Mouse (Mus musculus) erythroid progenitor cell, adult 5-6 weeks (primary cell): ENCODE results near the gene Iltifb. TPM values are rescaled to one million over a fixed set of nuclear protein-coding genes. Genes with fewer than 3 reads are reported as not detected.
"Not testable (repeated sequence)": the region's sequence is repeated elsewhere in the genome, so short reads cannot be mapped to it uniquely, and the experiment has no call there.

Source experiments
- ATAC-seq: replicated peaks from 2 replicates; pipeline ENCODE4 v1.8.0; 2016; ENCODE audit warnings: moderate number of reproducible peaks, mild to moderate bottlenecking, moderate TSS enrichment, inconsistent platforms; ENCODE audit not compliant: poor library complexity, low FRiP score, severe bottlenecking
- total RNA-seq, 2 experiments: library from RNA; stranded (forward) in 1 of 2; stranded (reverse) in 1 of 2; fragments of 150-400 nt in 1 of 2; fragments of 186-747, 209-891 nt in 1 of 2; gene quantifications; 2 replicates each; pipeline versions ENCODE4 v1.2.3 to v1.2.4; 2015 to 2017; ENCODE audit warnings: low replicate concordance in 2 of 2

Gene Iltifb
- total RNA-seq (2015; ENCODE audit: low replicate concordance) (not detected in 2 replicates), total RNA-seq (2017; ENCODE audit: low replicate concordance) (not detected in 2 replicates)

DNA sequence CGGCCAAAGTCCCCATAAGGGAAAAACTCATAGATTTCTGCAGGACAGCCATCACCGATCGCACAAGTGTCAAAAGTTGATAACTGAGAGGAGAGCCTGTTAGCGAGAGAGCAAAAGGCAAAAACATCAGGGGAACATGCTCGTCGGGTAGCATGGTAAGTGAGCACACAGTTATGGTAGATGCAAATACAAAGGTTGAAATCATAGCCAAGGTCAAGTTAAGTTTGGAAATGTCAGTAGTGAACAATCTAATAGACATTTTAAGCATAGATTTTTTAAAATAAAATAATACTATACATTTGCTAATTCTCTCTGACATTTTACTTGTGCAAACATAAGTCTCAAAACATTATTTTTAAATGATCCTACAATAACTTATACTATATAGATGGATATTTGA, at the start of gene Iltifb:
TSS of gene Iltifb (minus strand) at position 101 of the 400 bp plus-strand sequence.
- no peak for ATAC-seq

DNA sequence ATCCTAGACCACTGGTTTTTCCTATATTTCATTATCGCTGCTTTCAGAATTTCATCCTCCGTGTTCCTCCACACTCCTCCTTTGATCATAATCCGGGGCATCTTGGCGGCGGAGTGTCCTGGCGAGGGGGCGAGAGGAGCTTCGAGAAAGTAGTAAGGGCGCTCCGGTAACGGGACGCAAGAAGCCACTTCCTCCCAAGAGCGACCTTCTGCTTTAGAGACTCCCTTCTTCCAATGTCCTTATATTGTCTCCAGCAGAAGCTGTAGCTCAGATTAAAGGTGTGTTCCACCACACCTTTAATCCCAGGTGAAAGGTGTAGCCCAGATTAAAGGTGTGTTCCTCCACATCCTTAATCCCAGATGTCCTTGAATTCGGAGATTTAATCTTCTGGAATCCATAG, 48.3 kb upstream of the Iltifb start, which contains the start of gene Gm9046:
TSS of gene Gm9046 (minus strand) at position 101 of the 400 bp plus-strand sequence.
- not testable (repeated sequence) for ATAC-seq

DNA sequence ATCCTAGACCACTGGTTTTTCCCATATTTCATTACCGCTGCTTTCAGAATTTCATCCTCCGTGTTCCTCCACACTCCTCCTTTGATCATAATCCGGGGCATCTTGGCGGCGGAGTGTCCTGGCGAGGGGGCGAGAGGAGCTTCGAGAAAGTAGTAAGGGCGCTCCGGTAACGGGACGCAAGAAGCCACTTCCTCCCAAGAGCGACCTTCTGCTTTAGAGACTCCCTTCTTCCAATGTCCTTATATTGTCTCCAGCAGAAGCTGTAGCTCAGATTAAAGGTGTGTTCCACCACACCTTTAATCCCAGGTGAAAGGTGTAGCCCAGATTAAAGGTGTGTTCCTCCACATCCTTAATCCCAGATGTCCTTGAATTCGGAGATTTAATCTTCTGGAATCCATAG, 42.9 kb upstream of the Iltifb start, which contains the start of gene Gm9045:
TSS of gene Gm9045 (minus strand) at position 101 of the 400 bp plus-strand sequence.
- not testable (repeated sequence) for ATAC-seq

DNA sequence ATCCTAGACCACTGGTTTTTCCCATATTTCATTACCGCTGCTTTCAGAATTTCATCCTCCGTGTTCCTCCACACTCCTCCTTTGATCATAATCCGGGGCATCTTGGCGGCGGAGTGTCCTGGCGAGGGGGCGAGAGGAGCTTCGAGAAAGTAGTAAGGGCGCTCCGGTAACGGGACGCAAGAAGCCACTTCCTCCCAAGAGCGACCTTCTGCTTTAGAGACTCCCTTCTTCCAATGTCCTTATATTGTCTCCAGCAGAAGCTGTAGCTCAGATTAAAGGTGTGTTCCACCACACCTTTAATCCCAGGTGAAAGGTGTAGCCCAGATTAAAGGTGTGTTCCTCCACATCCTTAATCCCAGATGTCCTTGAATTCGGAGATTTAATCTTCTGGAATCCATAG, 37.5 kb upstream of the Iltifb start, which contains the start of gene Gm9044:
TSS of gene Gm9044 (minus strand) at position 101 of the 400 bp plus-strand sequence.
- ATAC-seq, result not testable (repeated sequence)

DNA sequence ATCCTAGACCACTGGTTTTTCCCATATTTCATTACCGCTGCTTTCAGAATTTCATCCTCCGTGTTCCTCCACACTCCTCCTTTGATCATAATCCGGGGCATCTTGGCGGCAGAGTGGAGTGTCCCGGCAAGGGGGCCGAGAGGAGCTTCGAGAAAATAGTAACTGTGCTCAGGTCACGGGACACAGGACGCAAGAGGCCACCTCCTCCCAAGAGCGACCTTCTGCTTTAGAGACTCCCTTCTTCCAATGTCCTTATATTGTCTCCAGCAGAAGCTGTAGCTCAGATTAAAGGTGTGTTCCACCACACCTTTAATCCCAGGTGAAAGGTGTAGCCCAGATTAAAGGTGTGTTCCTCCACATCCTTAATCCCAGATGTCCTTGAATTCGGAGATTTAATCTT, 32.0 kb upstream of the Iltifb start, which contains the start of gene Gm9040:
TSS of gene Gm9040 (minus strand) at position 101 of the 400 bp plus-strand sequence.
- not testable (repeated sequence) for ATAC-seq

DNA sequence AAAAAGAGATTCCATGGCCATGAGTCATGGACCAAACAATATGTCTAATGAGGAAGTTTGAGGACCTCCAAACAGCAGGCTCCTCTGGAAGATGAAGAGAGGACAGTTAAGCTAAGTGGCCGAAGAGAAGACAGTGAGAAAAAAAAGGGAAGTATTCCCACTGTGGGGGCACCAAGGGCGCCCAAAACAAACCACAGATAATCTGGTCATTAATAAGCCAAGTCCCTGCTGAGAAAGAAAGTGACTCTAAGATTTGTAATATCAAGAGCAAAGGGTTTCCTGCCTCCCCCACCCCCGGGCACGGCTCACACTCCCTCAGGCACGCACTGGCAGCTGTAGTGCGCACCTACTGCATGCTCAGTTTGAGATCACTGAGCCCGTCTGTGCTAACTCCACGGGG, 24.2 kb upstream of the Iltifb start:
- no peak for ATAC-seq

DNA sequence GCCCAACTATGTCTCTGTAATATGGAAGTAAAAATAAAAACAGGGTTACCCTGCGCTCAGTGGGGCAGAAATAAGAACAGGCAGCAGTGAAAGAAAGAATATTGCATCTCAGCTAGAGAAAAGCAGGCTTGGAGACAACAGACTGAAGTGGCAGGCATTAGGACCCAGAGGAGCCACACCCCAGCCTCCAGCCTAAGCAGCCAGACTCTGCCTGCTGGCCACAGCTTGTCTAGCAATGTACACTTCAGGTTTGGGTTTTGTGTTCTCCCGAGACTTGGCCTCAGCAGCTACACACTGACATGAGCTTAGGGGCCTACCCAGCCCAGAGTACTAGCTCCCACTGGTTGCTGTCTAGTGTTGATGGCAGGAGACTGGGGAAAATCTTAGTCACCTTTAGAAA, 7.3 kb upstream of the Iltifb start:
- not testable (repeated sequence) for ATAC-seq

DNA sequence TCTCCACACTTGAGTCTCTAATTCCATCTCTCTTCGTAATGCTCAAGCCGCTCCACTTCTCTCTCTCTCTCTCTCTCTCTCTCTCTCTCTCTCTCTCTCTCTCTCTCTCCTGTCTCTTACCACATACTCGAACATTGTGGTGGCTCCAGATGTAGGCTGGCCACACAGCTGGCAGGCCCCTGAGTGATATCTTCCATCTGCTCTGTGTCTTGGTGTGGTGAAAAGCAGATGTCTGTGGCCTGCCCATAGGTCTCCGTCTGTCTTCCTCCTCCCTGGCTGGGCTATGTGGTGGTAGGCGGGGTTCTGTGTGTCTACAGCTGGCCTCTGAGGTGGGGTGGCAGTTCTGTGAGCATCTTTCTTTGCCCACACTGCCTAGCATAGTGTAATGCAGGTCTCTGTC, 11.8 kb downstream of the Iltifb start:
- ATAC-seq, result not testable (repeated sequence)

DNA sequence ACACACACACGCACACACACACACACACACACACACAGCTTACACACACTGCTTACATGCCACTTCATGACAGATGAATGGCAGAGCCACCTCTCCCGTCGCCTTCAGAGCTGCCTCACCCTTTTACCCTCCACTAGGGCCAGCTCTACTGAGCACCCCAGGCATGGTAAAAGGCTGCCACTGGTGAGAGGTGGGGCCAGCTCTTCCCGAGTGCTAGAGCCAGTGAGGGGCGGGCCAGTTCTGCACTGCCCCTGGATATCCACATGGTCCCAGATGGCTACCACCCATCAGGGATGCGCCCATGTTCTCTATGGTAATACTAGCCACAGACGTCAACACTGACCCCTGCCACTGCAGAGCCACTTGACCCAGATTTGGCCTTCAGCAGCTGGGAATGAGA, 12.3 kb downstream of the Iltifb start:
- not testable (repeated sequence) for ATAC-seq

DNA sequence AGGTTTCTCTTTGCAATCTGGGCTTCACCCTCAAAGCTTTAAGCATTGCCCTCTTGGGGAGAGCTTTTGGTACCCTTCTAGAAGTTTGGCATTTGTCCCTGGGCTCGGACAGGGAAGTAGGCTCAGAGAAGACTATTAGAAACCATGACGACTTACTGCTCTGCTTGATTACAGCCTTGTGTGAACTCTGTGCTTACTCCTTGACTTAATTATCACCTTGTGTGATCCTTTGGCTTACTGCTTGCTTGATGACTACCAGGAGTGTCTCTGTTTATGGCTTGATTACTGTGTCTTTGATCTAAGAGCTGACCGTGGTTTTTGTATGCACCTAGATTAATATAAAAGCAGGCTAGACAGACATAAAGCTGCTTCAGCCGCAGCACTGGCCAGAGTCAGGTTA, 16.8 kb downstream of the Iltifb start:
- ATAC-seq, result not testable (repeated sequence)

DNA sequence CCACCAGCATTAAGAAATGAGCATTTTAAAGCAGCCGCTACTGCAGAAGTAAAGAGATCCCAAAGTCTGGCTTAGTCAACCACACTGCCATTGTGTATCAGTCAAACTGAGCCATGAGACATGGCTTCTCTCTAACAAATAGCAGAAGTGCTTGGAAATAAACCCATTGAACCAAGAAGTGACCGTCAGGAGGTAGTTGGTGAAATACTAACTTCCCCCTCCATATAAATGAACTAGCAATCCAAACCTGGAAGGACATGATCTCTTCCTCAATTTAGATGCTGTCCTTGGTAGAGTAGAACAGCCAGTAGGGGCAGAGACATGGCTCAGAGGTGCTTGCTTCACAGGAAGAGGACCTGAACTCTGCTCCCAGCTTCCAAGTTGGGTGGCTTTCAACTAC, 23.4 kb downstream of the Iltifb start:
- not testable (repeated sequence) for ATAC-seq

DNA sequence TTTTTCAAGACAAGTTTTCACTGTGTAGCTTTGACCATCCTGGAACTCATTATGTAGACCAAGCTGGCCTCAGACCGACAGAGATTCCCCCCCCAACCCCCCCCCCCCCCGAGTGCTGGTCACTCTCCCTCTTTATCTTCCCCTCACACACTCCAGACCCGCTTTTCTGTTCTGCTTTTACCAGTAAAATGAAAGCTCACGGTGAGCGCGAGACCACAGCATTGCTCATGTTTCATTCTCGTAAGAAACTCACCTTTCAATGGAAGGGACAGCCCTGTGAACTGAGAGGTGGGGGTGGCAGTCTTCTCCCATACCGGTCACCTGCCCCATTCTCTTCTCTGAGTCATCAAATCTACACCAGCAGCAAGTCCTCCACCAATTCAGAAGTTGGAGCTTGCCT, 26.0 kb downstream of the Iltifb start:
- not testable (repeated sequence) for ATAC-seq

DNA sequence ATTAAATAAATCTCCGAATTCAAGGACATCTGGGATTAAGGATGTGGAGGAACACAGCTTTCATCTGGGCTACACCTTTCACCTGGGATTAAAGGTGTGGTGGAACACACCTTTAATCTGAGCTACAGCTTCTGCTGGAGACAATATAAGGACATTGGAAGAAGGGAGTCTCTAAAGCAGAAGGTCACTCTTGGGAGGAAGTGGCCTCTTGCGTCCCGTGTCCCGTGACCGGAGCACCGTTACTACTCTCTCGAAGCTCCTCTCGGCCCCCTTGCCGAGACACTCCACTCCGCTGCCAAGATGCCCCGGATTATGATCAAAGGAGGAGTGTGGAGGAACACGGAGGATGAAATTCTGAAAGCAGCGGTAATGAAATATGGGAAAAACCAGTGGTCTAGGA, 36.5 kb downstream of the Iltifb start, which contains the start of gene Gm32802:
TSS of gene Gm32802 (plus strand) at position 301 of the 400 bp plus-strand sequence.
- not testable (repeated sequence) for ATAC-seq

DNA sequence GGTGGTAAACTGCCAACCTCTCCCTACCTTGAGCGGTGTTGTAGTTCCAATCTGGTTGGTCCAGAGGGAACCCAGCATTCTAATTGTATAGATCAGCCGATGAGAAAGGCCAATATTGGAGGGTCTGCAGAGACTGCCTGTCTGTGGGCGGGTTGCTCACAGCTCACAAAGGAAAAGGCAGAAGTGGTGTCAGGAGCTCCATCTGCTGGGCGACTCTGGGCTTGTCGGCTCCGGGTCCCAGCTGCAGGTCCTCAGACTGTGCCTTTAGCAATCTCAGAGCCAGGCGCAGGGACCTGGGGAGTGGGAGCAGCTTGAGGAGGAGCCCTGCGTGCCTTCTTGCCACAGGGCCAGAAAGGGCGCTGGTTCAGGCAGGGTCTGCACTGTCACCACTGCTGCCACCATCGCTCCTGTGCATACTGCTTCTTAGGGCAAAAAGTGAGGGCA, 44.0 kb downstream of the Iltifb start:
- ATAC-seq, result no peak

DNA sequence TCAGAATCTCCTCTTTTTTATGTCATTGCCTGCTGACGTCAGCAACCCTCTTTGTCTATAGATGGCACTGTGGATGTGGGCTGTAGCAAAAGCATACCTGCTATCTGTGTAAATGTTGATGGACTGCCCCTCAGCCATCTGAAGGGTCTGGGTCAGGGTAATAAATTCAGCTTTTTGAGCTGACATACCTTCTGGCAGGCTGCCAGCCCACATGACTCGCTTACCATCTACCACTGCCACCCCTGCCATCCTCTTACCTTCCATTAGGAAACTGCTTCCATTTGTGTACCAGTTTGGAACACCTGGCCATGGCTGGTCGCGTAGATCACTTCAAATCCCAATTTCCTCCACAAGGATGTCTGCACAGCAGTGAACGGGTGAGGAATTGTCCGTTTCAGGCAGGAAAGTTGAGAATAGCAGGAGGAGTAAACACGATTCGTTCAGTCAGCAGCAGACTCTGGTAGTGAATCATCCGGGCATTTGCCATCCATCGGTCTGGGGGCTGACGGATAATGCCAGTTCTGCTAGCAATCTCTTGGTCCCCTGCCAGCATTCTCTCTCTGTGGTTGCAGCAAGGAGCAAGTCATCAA, 45.7 kb downstream of the Iltifb start:
- ATAC-seq, result not testable (repeated sequence)

DNA sequence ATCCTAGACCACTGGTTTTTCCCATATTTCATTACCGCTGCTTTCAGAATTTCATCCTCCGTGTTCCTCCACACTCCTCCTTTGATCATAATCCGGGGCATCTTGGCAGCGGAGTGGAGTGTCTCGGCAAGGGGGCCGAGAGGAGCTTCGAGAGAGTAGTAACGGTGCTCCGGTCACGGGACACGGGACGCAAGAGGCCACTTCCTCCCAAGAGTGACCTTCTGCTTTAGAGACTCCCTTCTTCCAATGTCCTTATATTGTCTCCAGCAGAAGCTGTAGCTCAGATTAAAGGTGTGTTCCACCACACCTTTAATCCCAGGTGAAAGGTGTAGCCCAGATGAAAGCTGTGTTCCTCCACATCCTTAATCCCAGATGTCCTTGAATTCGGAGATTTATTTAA, 54.2 kb downstream of the Iltifb start, which contains the start of gene Gm32717:
TSS of gene Gm32717 (minus strand) at position 101 of the 400 bp plus-strand sequence.
- not testable (repeated sequence) for ATAC-seq

Other genes with a start within 250 kb of the Iltifb start
- gene Mdm1, start 153.2 kb downstream of the Iltifb start, total RNA-seq (2015; ENCODE audit: low replicate concordance), result 8.0 and 12.3 TPM in 2 replicates
- gene Mdm1, start 153.2 kb downstream of the Iltifb start, total RNA-seq (2017; ENCODE audit: low replicate concordance), result 30.4 and 41.5 TPM in 2 replicates
- not detected in 2 replicates for gene Il22, start 90.1 kb downstream of the Iltifb start, total RNA-seq (2015; ENCODE audit: low replicate concordance)
- not detected in 2 replicates for gene Il22, start 90.1 kb downstream of the Iltifb start, total RNA-seq (2017; ENCODE audit: low replicate concordance)
- gene Gm32717, start 54.3 kb downstream of the Iltifb start, total RNA-seq (2015; ENCODE audit: low replicate concordance), result not detected in 2 replicates
- gene Gm32717, start 54.3 kb downstream of the Iltifb start, total RNA-seq (2017; ENCODE audit: low replicate concordance), result not detected in 2 replicates
- gene Gm32802, start 36.4 kb downstream of the Iltifb start, total RNA-seq (2015; ENCODE audit: low replicate concordance), result not detected in 2 replicates
- gene Gm32802, start 36.4 kb downstream of the Iltifb start, total RNA-seq (2017; ENCODE audit: low replicate concordance), result not detected in 2 replicates
- gene Gm9040, start 31.9 kb upstream of the Iltifb start, total RNA-seq (2015; ENCODE audit: low replicate concordance), result not detected in 2 replicates
- gene Gm9040, start 31.9 kb upstream of the Iltifb start, total RNA-seq (2017; ENCODE audit: low replicate concordance), result not detected in 2 replicates
- gene Gm9044, start 37.4 kb upstream of the Iltifb start, total RNA-seq (2015; ENCODE audit: low replicate concordance), result not detected in 2 replicates
- not detected in 2 replicates for gene Gm9044, start 37.4 kb upstream of the Iltifb start, total RNA-seq (2017; ENCODE audit: low replicate concordance)
- not detected in 2 replicates for gene Gm9045, start 42.8 kb upstream of the Iltifb start, total RNA-seq (2015; ENCODE audit: low replicate concordance)
- gene Gm9045, start 42.8 kb upstream of the Iltifb start, total RNA-seq (2017; ENCODE audit: low replicate concordance), result not detected in 2 replicates
- not detected in 2 replicates for gene Gm9046, start 48.2 kb upstream of the Iltifb start, total RNA-seq (2015; ENCODE audit: low replicate concordance)
- gene Gm9046, start 48.2 kb upstream of the Iltifb start, total RNA-seq (2017; ENCODE audit: low replicate concordance), result not detected in 2 replicates
- gene Gm9048, start 53.6 kb upstream of the Iltifb start, total RNA-seq (2015; ENCODE audit: low replicate concordance), result not detected in 2 replicates
- gene Gm9048, start 53.6 kb upstream of the Iltifb start, total RNA-seq (2017; ENCODE audit: low replicate concordance), result not detected in 2 replicates
- not detected in 2 replicates for gene Gm9049, start 59.1 kb upstream of the Iltifb start, total RNA-seq (2015; ENCODE audit: low replicate concordance)
- gene Gm9049, start 59.1 kb upstream of the Iltifb start, total RNA-seq (2017; ENCODE audit: low replicate concordance), result not detected in 2 replicates
- not detected in 2 replicates for gene Ifng, start 146.0 kb upstream of the Iltifb start, total RNA-seq (2015; ENCODE audit: low replicate concordance)
- gene Ifng, start 146.0 kb upstream of the Iltifb start, total RNA-seq (2017; ENCODE audit: low replicate concordance), result 0.26 TPM in 1 of 2 replicates, not detected in the other